Mouse (Mus musculus): ENCODE measurements around the gene 6430548M08Rik. TPM values are rescaled to one million over a fixed set of nuclear protein-coding genes. Genes with fewer than 3 reads are reported as not detected.

6430548M08Rik gene
- polyA plus RNA-seq, 1 experiment from 2014 or later, result 23.3 TPM

DNA sequence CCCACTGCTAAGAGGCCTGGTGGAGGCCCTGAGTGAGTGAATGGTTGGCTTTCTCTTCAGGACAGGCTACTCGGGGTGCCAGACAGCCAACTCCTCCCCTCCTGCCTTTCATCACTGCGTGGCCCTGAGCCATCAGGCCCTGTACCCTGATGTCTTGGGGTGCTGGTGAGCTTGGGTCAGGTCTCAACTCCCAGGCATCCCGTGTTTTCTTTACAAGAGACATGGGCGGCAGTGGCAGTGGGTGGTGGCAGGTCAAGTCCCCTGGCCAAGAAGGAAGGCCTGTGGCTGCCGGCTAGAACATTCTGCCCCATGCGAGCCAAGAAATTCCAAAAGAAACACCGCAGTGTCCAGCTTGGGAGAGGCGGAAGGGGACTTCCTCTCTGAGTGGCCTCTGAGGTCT, 72.5 kb downstream of the 6430548M08Rik start:
- H3K4me3 ChIP-seq (replicated peaks), result no peak overlapping the region
- WGBS, result 65% methylated on average over 8 of the region's 8 CpGs
- no peak overlapping the region; the same call in 1 of the 2 replicates for H3K27ac ChIP-seq
- no peak overlapping the region for H3K4me2 ChIP-seq (replicated peaks)
- H3K9ac ChIP-seq (replicated peaks), result no peak overlapping the region
- ATAC-seq, result no peak
- H3K4me1 ChIP-seq (replicated peaks), result peaks cover 44% of the 10 kb centered on the region
- H3K9me3 ChIP-seq, result no peaks in the 10 kb centered on the region
- H3K36me3 ChIP-seq, result no peaks in the 10 kb centered on the region
- H3K27me3 ChIP-seq, result peaks cover 3% of the 10 kb centered on the region; the same call in 1 of the 2 replicates

DNA sequence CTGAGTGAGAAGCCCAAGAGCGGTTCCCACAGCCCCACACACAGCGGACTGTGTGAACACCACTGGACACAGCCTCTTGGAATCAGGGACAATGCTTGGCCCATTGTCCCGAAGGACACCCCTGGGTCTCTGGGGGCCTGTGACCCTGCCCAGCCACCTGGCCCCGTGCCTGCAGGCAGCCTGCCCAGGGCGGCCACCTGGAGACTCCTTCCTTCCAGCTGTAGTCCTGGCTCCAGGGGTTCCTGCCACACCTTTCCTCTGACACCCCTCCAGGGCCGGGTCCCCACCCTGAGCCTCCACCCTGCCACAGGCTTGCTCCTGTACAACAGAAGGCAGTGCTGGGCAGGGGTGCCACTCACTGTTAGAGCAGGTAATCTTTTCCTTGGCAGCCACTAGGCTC, 74.6 kb downstream of the 6430548M08Rik start:
- H3K4me1 ChIP-seq (replicated peaks), result peaks cover 44% of the 10 kb centered on the region
- H3K27ac ChIP-seq, result no peak overlapping the region
- no peaks in the 10 kb centered on the region for H3K36me3 ChIP-seq
- no peak overlapping the region for H3K9ac ChIP-seq (replicated peaks)
- no peaks in the 10 kb centered on the region for H3K27me3 ChIP-seq
- ATAC-seq, result no peak
- no peaks in the 10 kb centered on the region for H3K9me3 ChIP-seq
- no peak overlapping the region for H3K4me3 ChIP-seq (replicated peaks)
- no peak overlapping the region for H3K4me2 ChIP-seq (replicated peaks)
- WGBS, result 82% methylated on average over 6 of the region's 6 CpGs

DNA sequence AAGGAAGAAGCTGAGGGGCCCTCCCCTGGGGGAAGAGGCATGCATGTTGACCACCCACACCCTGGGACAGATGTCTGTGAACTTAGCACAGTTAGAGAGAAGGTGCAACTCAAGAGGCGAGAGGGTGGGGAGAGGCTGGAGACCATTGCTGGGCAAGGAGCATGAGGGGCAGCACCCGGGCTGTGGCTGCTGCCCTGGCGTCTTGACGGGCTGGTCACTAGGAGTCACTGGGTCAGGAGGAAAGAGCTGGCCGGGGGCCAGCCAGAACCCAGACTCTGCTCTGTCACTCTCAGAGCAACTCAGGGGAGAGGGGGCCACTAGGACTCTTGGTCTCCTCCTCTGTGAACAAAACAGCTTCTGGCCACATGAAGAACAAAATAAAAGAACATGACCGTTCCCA, 75.5 kb downstream of the 6430548M08Rik start:
- no peak overlapping the region for H3K27ac ChIP-seq
- H3K27me3 ChIP-seq, result no peaks in the 10 kb centered on the region
- no peaks in the 10 kb centered on the region for H3K36me3 ChIP-seq
- no peak overlapping the region for H3K9ac ChIP-seq (replicated peaks)
- 83% methylated on average over 6 of the region's 6 CpGs for WGBS
- H3K4me2 ChIP-seq (replicated peaks), result no peak overlapping the region
- no peak for ATAC-seq
- H3K4me1 ChIP-seq (replicated peaks), result peaks cover 40% of the 10 kb centered on the region
- H3K9me3 ChIP-seq, result no peaks in the 10 kb centered on the region
- no peak overlapping the region for H3K4me3 ChIP-seq (replicated peaks)

DNA sequence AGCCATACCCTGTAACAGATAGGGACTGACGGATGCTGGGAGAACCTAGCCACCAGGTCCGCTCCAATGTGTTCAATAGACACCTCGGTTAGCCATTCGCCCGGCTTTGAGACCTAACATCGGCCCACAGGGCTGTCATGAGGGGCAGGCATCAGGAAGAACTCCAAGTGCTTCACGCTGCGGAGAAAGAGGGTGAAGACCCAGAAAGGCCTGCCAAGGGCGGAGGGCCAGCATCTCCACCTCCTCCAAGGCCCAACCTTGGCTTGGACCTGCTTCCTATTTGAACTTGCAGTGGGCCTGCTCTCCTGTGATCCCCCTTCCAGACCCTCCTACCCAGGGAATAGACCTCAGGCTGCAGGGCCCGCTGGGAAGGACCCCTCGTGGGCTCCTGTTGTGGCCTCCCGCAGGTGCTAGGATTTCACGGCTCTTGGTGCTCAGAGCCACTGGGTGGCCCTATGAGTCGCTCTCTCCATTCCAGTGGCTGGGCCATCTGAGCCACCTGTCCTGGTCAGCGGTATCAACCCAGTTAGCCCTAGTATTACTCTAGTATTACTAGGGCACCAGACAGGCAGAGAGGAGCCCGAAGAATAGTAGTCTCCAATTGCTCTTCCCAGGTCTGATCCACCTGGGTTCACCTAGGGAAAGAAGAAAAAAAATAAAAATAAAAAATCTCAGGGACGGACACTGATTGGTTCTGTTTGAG, 76.3 kb downstream of the 6430548M08Rik start:
- 0 out of 2 replicates have a peak overlapping the region, but pooled peaks have one; percentile 25 for H3K27ac ChIP-seq
- no peaks in the 10 kb centered on the region for H3K27me3 ChIP-seq
- H3K4me2 ChIP-seq (replicated peaks), result no peak overlapping the region
- 79% methylated on average over 17 of the region's 17 CpGs for WGBS
- peaks cover 31% of the 10 kb centered on the region for H3K4me1 ChIP-seq (replicated peaks)
- 0 out of 2 replicates have a peak, but pooled peaks have one; percentile 15 for ATAC-seq
- H3K9me3 ChIP-seq, result no peaks in the 10 kb centered on the region
- no peaks in the 10 kb centered on the region for H3K36me3 ChIP-seq
- no peak overlapping the region for H3K9ac ChIP-seq (replicated peaks)
- H3K4me3 ChIP-seq (replicated peaks), result no peak overlapping the region

DNA sequence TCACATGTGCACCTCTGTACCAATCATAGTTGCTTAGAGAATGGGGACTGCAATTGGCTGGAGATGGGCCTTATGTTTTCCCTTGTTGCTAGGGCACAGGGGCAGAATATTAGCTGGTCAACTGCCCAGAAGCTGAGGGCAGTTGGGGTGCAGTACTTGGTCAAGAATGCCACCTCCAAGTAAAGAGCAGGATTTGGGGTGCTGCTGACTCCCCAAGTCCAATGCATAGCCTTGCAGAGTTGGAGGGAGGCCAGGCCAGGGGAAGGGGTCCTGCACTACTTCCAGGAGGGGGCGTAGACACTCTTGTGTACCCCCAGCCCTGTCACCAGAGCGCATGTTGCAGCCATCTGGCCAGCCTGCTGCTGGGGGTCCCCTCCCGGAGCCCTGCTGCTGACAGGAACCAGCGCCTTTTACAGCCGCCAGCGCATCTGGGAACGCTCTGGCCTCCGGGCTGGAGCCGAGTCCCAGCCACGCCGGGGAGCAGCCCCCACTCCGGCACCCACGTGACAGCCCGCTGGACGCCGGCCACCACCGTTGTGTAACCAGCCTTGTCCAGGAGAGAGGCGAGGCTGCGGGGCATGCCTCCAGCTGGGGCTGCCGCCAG, 77.0 kb downstream of the 6430548M08Rik start:
- peak overlapping the region; percentile 36; the same call in 1 of the 2 replicates for H3K9ac ChIP-seq (replicated peaks)

DNA sequence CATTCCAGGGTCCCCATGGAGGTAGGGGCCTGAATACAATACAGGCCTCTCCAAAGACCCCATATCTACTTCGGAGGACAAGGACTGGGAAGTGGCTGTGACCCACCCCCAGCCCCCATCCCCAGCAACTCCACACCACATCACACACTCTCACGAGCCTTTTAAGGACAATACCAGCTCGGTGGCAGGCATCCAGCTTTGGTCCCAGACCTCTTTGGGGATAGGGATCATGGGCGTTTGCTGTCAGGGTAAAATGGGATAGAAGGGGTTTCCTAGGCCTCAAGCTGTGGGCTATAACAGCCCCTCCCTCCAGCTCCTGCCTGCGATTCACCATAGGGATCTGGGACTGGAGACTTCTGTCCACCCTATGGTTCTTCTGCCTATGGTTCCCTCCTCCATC, 77.7 kb downstream of the 6430548M08Rik start:
- WGBS, result 71% methylated on average over 5 of the region's 5 CpGs
- no peak overlapping the region; the same call in 1 of the 2 replicates for H3K4me2 ChIP-seq (replicated peaks)
- no peak overlapping the region for H3K4me3 ChIP-seq (replicated peaks)
- no peaks in the 10 kb centered on the region for H3K9me3 ChIP-seq
- no peaks in the 10 kb centered on the region for H3K36me3 ChIP-seq
- H3K27me3 ChIP-seq, result no peaks in the 10 kb centered on the region
- peak overlapping the region; percentile 79 for H3K27ac ChIP-seq
- no peak; the same call in 1 of the 2 replicates for ATAC-seq
- peaks cover 18% of the 10 kb centered on the region for H3K4me1 ChIP-seq (replicated peaks)
- H3K9ac ChIP-seq (replicated peaks), result no peak overlapping the region

More for the DNA sequence above, 77.0 kb downstream of the 6430548M08Rik start:
- Histone ChIP-seq H3K27me3 (no peaks in the 10 kb centered on the region), H3K36me3 (no peaks in the 10 kb centered on the region), H3K4me3 (replicated peaks) (peak overlapping the region; percentile 15; the same call in 1 of the 2 replicates), H3K4me2 (replicated peaks) (peak overlapping the region; percentile 48), H3K4me1 (replicated peaks) (peaks cover 25% of the 10 kb centered on the region), H3K9me3 (no peaks in the 10 kb centered on the region), H3K27ac (peak overlapping the region; percentile 79)
- WGBS, result 42% methylated on average over 20 of the region's 20 CpGs
- ATAC-seq, result peak; percentile 78

DNA sequence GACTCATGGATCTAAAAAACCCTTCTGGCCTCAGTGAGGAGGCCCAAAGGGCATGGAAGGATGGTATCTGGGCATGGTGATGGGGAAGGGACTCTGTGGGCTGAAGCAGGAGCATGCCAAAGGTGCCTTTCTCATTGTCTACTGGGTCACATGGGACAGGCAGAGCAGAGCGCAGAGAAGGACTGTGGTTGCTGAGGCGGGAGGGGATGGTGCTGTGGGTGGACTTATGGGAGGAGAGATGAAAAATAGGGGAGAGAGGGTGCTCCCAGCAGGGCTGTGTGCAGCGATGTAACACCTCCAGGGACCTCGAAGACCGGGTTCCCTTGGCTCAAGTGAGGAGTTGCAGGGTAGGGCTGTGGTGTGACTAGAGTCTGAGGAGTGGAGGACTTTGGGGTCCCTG, 78.2 kb downstream of the 6430548M08Rik start:
- no peak for ATAC-seq
- Histone ChIP-seq H3K9ac (replicated peaks) (no peak overlapping the region), H3K4me3 (replicated peaks) (no peak overlapping the region), H3K9me3 (no peaks in the 10 kb centered on the region), H3K4me2 (replicated peaks) (no peak overlapping the region), H3K36me3 (no peaks in the 10 kb centered on the region), H3K27ac (0 out of 2 replicates have a peak overlapping the region, but pooled peaks have one; percentile 79), H3K4me1 (replicated peaks) (peaks cover 13% of the 10 kb centered on the region), H3K27me3 (no peaks in the 10 kb centered on the region)
- WGBS, result 95% methylated on average over 5 of the region's 5 CpGs

DNA sequence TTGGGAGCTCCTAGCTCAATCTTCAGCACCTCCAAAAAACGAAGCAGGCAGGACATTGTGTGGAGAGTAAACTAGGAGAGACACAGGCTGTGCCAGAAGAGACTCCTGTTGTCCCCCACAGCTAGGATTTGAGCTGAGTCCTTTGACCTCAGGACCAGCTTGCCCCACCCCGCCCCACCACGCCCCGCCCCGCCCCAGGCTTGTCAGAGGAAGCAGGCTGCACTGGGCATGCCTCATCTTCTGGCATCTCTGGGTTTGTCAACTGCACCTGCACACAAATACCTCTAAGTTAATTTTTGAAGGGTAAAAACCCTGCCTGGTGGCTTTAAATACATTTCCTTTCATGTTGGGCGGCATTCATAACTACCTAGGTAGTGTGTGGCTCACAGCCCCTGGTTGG, 87.4 kb downstream of the 6430548M08Rik start:
- Histone ChIP-seq H3K4me2 (replicated peaks) (no peak overlapping the region), H3K27me3 (no peaks in the 10 kb centered on the region), H3K36me3 (no peaks in the 10 kb centered on the region), H3K4me1 (replicated peaks) (no peaks in the 10 kb centered on the region), H3K27ac (no peak overlapping the region), H3K9ac (replicated peaks) (no peak overlapping the region), H3K9me3 (no peaks in the 10 kb centered on the region; the same call in 1 of the 2 replicates), H3K4me3 (replicated peaks) (no peak overlapping the region)
- ATAC-seq, result no peak
- 93% methylated on average over 6 of the region's 6 CpGs for WGBS

DNA sequence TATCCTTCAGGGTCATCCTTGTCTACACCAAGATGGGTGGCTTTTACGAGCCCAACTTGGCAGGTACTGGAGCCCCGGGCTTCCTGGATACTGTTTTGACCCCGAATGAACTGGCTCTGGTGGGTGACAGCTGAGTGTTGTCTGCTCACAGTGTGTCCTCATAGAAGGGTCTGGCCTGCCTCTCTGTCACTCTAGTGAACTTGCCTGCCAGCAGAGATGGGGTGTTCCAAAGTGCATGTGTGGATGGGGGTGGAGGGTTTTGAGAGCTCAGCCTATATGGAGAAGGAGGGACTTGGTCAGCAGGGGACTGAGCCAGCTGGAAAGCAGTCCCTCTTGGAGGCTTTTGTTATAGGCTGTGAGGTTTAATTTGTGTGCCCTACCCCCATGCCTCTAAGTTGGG, 88.6 kb downstream of the 6430548M08Rik start:
- Histone ChIP-seq H3K36me3 (no peaks in the 10 kb centered on the region), H3K9me3 (no peaks in the 10 kb centered on the region; the same call in 1 of the 2 replicates), H3K4me1 (replicated peaks) (no peaks in the 10 kb centered on the region), H3K4me2 (replicated peaks) (no peak overlapping the region), H3K27ac (no peak overlapping the region), H3K4me3 (replicated peaks) (no peak overlapping the region), H3K27me3 (no peaks in the 10 kb centered on the region), H3K9ac (replicated peaks) (no peak overlapping the region)
- WGBS, result 78% methylated on average over 3 of the region's 3 CpGs
- ATAC-seq, result no peak

DNA sequence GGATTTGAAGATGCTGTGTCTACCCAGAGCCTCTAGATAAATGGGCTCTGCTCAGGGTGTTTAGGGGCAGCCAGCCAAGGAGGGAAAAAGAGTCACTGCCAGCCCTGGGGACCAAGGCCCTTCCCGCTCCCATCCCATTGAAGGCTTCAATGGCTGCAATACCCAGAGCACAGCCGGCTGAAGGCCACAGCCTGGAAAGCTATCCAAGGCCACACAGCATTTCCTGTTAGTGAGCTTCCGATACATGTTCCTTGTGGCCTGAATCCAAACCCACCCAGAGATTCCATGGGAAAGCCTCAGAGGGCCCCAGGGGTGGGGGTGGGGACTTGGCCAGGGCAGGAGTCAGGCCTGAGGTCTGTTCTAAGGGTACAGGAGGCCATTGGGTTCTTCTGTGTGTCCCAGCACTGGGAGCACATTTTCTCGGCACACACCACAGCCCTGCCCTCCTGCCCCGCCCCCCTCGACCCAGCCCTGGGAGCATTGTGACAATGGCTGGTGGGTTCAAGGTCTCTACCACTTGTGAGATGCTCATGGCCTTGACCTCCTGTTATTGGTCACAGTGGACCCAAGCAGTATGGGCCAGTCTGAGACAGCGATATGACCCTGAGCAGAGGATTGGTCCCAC, 90.9 kb downstream of the 6430548M08Rik start:
- no peaks in the 10 kb centered on the region for H3K36me3 ChIP-seq
- H3K9ac ChIP-seq (replicated peaks), result no peak overlapping the region
- 75% methylated on average over 7 of the region's 7 CpGs for WGBS
- H3K4me2 ChIP-seq (replicated peaks), result no peak overlapping the region
- ATAC-seq, result no peak
- H3K27ac ChIP-seq, result no peak overlapping the region
- H3K9me3 ChIP-seq, result no peaks in the 10 kb centered on the region
- no peaks in the 10 kb centered on the region for H3K27me3 ChIP-seq
- H3K4me3 ChIP-seq (replicated peaks), result no peak overlapping the region
- H3K4me1 ChIP-seq (replicated peaks), result no peaks in the 10 kb centered on the region

DNA sequence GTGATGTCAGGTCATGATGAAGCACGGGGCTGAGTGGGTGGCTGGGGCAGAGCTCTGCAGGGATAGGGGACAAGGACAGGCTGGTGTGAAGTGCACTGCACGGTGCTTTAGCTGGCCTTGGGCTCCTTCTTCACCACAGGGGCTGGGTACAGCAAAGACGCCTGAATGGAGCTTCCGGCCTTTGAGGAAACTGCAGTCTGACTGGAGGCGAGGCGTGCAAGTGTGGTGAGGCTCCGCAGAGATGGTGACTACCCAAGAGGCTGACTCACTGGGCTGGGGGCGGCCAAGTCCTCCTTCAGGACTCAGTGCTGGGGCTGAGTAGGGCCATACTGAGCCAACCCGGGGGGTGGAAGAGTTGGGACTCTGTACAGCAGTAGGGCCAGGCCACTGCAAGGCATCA, 92.0 kb downstream of the 6430548M08Rik start:
- Histone ChIP-seq H3K27me3 (no peaks in the 10 kb centered on the region), H3K4me1 (replicated peaks) (peaks cover 8% of the 10 kb centered on the region), H3K36me3 (no peaks in the 10 kb centered on the region), H3K27ac (no peak overlapping the region), H3K9ac (replicated peaks) (no peak overlapping the region), H3K4me2 (replicated peaks) (no peak overlapping the region), H3K4me3 (replicated peaks) (no peak overlapping the region), H3K9me3 (no peaks in the 10 kb centered on the region)
- ATAC-seq, result no peak
- 86% methylated on average over 9 of the region's 9 CpGs for WGBS

DNA sequence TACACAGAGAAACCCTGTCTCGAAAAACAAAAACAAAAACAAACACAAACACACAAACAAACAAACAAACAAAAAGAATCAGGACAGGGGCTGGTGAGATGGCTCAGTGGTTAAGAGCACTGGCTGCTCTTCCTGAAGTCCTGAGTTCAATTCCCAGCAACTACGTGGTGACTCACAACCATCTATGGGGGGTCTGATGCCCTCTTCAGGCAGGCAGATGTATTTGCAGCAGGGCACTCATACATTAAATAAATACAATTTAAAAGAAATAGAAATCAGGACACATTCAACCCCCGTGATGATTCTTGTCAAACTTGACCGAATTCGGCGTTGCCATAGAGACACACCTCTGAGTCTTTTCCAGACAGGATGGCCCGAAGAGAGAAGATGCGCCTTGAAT, 93.4 kb downstream of the 6430548M08Rik start:
- H3K27ac ChIP-seq, result no peak overlapping the region
- H3K9me3 ChIP-seq, result no peaks in the 10 kb centered on the region
- WGBS, result 90% methylated on average over 8 of the region's 8 CpGs
- H3K4me3 ChIP-seq (replicated peaks), result no peak overlapping the region
- no peaks in the 10 kb centered on the region for H3K36me3 ChIP-seq
- H3K4me2 ChIP-seq (replicated peaks), result no peak overlapping the region
- no peaks in the 10 kb centered on the region for H3K27me3 ChIP-seq
- no peak for ATAC-seq
- peaks cover 17% of the 10 kb centered on the region for H3K4me1 ChIP-seq (replicated peaks)
- no peak overlapping the region for H3K9ac ChIP-seq (replicated peaks)
